Mouse (Mus musculus) small intestine, adult 2 months (tissue): ENCODE data around the gene Haus2. TPM values are rescaled to one million over a fixed set of nuclear protein-coding genes. Genes with fewer than 3 reads are reported as not detected.

Experiments
- H3K27ac ChIP-seq: fragments of 200-500 bp; 2 replicates; pipeline ENCODE4 v1.5.1; 2012; ENCODE audit warnings: low read depth, low read length, control low read depth, inconsistent platforms; ENCODE audit not compliant: insufficient read depth
- H3K27me3 ChIP-seq: fragments of 200-500 bp; 2 replicates; pipeline ENCODE4 v1.6.1; 2012; ENCODE audit warnings: mild to moderate bottlenecking, moderate library complexity, low read length, inconsistent platforms; ENCODE audit not compliant: control insufficient read depth, insufficient read depth
- H3K36me3 ChIP-seq: fragments of 200-500 bp; 2 replicates; pipeline ENCODE4 v1.6.1; 2012; ENCODE audit warnings: mild to moderate bottlenecking, low read length, control low read depth, inconsistent platforms; ENCODE audit not compliant: control insufficient read depth, insufficient read depth
- H3K4me1 ChIP-seq: fragments of 200-500 bp; 2 replicates; pipeline ENCODE4 v1.6.1; 2012; ENCODE audit warnings: low read length, inconsistent platforms, mixed read lengths; ENCODE audit not compliant: control insufficient read depth, insufficient read depth, insufficient read length
- H3K4me3 ChIP-seq: fragments of 200-500 bp; 2 replicates; pipeline ENCODE4 v1.5.1; 2012; ENCODE audit warnings: low read depth, mild to moderate bottlenecking, control low read depth, inconsistent platforms, low read length, moderate library complexity
- CTCF ChIP-seq: fragments of 200-500 bp; IDR thresholded peaks from 2 replicates; pipeline ENCODE4 v1.5.1; 2012; ENCODE audit warnings: low read depth, mild to moderate bottlenecking, control low read depth, inconsistent platforms, low read length, moderate library complexity, mixed read lengths; ENCODE audit not compliant: insufficient replicate concordance, insufficient read length; ENCODE audit errors: extremely low read depth
- POLR2A ChIP-seq: fragments of 200-500 bp; IDR thresholded peaks from 2 replicates; pipeline ENCODE4 v1.6.1; 2012; ENCODE audit warnings: low read depth, mild to moderate bottlenecking, control low read depth, inconsistent platforms, low read length, moderate library complexity
- WGBS: fragments of 180-500 bp; shearing (Covaris S2); methylation state at CpG from one replicate; pipeline ENCODE4 v1.1.7; 2018; 5-methylcytosine and 5-hydroxymethylcytosine counted together
- polyA plus RNA-seq: library from polyadenylated mRNA; depleted of rRNA; stranded (reverse); fragments of >200 nt; gene quantifications from 2 replicates; pipeline ENCODE4 v1.2.3, GENCODE M21; 2012; rRNA removed

Haus2 gene
- polyA plus RNA-seq, 1 experiment, result 1.6 TPM

GRCm38 (mm10) chr2:120670253-120670652, 61.1 kb downstream of the Haus2 start:
- no peak for TF ChIP-seq POLR2A
- TF ChIP-seq CTCF, result no peak
- no peaks in the 10 kb centered on the region for H3K4me1 ChIP-seq
- no peaks in the 10 kb centered on the region for H3K27me3 ChIP-seq
- H3K36me3 ChIP-seq, result no peaks in the 10 kb centered on the region; the same call in 1 of the 2 replicates
- 67% methylated on average over 2 of the region's 2 CpGs for WGBS
- H3K27ac ChIP-seq, result no peak overlapping the region
- no peak overlapping the region for H3K4me3 ChIP-seq

Other genes starting within 250 kb of the Haus2 start
- gene Ganc, start 205.5 kb upstream of the Haus2 start, polyA plus RNA-seq, result 4.6 and 10.5 TPM in 2 replicates
- 1.4 and 2.7 TPM in 2 replicates for gene Tmem87a, start 205.3 kb upstream of the Haus2 start, polyA plus RNA-seq
- 0.76 and 1.3 TPM in 2 replicates for gene Capn3, start 153.4 kb upstream of the Haus2 start, polyA plus RNA-seq
- gene Zfp106, start 45.5 kb upstream of the Haus2 start, polyA plus RNA-seq, result 24.0 and 39.1 TPM in 2 replicates
- 2.3 and 3.6 TPM in 2 replicates for gene Snap23, start 41.7 kb upstream of the Haus2 start, polyA plus RNA-seq
- 4.3 and 13.1 TPM in 2 replicates for gene Lrrc57, start 137 bp downstream of the Haus2 start, polyA plus RNA-seq
- 1.2 and 2.1 TPM in 2 replicates for gene Stard9, start 19.7 kb downstream of the Haus2 start, polyA plus RNA-seq
- 12.9 and 19.8 TPM in 2 replicates for gene Cdan1, start 240.7 kb downstream of the Haus2 start, polyA plus RNA-seq
- 1.5 and 1.6 TPM in 2 replicates for gene Ttbk2, start 241.2 kb downstream of the Haus2 start, polyA plus RNA-seq